Mouse (Mus musculus) G1E-ER4 (cell line): Measurements from ENCODE around the gene Prss27. TPM values are rescaled to one million over a fixed set of nuclear protein-coding genes. Genes with fewer than 3 reads are reported as not detected.

Experiments used
- GATA1 ChIP-seq: IDR thresholded peaks from one replicate; pipeline ENCODE4 v1.8.0; 2012; ENCODE audit warnings: low read length, inconsistent platforms
- polyA plus RNA-seq: library from polyadenylated mRNA; stranded (reverse); fragments of >175 nt; gene quantifications from 2 replicates; pipeline ENCODE4 v1.2.3, GENCODE M21; 2012

The Prss27 gene
- polyA plus RNA-seq, 1 experiment, result not detected

DNA sequence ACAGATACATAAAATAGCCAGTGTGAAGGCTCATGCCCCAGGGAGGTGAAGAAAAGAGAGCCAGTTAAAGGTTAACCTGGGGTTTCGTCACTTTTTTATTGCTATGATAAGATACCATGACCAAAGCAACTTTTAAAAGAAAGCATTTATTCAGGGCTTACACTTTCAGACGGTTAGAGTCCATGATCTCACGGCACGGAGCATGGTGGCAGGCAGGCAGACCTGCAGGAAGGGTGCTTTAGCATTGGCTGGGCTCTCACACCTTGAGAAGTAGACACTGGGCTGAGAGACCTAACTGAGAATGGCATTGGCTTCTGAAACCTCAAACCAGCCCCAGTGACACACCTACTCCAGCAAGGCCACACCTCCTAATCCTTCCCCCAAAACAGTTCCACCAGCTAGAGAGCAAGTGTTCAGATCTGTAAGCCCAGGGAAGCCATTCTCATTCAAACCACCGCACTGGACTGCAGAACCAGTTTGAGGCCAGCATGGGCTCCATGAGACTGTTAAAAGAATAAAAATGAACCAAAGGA, 23.4 kb upstream of the Prss27 start:
- TF ChIP-seq GATA1, result no peak

DNA sequence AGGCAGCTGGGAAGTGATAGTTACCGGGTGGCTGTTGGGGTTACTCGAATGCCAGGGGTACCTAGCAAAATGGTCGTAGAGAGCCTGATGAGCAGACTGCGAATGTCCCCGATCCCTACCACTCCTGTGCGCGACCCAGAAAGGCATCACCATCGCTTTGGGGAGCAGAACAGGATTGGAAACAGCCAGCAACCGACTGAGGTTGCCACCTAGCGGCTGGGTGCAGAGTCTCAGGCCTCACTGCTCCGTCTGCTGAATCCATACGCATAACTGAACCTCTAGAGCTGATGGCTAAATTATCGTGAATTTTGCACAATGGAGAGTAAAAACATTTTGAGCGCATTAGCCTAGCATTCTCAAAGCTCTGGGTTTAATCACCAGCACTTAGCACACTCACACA, 22.2 kb upstream of the Prss27 start:
- no peak for TF ChIP-seq GATA1

DNA sequence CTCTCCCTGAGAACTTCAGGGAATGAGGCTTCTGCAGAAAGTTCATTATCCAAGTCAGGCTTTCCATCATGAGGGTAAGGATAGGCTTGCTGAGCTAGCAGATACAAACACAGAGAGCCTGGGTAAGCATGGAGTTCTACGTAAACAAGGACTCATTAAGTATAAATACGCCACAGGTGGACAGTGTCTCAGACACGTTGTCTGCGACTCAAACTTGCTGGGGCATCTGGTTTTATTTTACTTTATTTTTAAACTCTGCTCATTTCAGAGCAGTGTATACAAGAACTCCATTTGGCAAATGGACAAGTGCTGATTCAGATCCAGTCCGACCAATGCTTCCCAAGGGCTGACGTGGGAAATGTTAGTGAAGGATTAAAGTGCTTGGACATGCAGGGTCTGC, 17.2 kb upstream of the Prss27 start:
- no peak for TF ChIP-seq GATA1

DNA sequence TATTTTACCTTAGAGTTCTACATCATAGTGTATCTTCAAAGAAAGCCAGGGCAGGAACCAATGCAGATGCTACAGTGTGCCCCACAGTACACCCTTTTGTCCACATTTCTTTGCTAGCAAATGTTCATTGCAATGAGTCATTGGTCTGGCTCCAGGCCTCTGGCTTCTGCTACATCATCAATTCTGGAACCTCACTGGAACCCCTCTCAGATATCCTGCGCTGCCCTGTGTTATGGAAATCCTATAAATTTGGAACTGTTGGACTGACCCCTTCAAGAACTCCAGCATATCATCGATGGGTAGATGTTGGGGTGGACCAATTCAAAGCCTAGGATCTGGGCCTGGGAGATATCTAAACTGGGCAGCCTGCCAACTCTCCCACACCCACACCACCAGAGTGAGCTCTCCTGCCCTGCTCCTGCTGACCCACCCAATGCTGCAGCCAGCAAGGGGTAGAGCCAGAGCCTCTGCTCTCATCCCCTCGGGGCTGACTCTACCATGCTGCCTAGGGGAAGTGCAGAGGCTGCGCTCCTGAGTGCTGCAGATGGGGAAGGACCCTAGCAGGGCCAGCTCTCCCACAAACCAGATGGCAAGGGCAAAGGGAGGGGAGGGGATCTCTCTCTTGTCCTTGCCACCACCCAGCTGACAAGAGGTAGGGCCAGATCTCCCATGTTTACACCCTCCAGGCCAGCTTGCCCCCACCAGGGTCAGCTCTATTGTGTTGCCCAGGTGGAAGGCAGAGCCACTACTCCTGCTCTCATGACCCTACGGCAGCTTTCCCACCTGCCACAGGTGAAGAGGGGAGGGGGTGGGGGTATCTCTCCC, 16.4 kb upstream of the Prss27 start:
- no peak for TF ChIP-seq GATA1

DNA sequence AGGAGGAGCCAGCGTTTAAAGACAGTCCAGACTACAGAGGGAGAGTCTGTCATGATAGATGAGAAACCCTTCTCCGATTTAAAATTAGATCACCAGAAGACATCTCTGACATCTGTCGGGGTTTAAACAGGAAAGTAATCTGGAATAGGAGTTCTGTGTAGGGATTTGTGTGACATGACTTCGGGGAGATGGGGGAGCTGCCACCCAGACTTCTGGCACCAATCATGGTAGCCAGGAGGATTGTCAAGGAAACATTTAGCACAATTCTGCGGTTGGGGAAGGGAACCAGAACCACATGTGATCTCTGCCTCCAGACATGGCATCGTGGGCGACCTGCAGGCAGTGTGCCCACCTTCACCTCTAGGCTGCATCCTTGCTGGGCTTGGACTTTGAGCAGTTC, 8.5 kb upstream of the Prss27 start:
- no peak for TF ChIP-seq GATA1

DNA sequence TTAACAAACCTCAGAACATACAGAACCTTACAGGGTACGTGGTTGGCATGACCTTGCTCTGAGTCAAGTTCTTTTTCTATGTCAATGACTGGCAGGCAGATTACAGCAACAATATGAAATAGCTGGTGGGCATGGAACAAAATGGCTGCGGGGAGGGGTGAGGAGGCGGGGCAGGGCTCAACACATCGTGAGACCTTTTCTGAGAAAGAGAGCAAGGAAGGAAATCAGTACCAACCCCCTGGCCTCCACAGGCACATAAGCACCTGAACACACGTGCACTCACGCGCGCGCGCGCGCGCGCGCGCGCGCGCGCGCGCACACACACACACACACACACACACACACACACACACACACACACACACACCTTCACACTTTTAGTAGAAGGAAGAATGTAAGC, 7.4 kb upstream of the Prss27 start:
- no peak for TF ChIP-seq GATA1

DNA sequence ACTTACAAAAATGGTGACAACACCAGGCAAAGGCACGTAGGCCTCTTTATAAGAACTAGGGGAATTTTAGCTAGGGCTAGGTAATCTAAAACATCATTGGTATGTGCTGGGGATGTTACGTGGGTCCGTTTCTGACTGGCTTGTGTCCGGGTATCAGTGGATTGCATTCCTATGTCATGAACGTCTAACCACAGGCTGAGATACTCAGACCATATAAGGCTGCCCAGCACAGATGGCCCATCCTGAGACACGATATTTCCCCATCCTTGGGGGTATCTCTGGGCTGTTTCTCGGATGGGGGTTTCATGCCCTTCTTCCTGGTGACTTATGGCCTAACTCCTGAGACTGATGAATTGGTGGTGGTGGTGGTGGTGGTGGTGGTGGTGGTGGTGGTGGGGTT, 2.9 kb upstream of the Prss27 start:
- TF ChIP-seq GATA1, result no peak

DNA sequence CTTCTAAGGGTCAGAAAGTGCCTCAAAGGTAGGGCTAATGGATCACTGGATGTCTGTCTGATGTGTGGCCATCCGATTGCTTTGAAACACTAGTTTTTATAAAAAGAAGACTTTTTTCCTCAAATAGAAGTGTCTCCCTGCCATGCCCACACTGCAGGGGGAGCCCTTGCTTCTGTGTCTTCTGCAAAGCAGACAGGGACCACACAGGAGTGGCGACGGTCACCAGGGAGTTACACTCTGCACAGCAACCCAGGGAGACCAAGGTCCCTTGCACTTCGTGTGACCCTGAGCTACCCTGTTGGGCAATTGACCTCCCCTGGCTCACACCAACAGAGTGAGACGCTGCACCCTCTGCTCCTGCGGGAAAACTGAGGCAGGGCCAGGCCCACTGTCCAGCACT, 990 bp upstream of the Prss27 start:
- TF ChIP-seq GATA1, result no peak

DNA sequence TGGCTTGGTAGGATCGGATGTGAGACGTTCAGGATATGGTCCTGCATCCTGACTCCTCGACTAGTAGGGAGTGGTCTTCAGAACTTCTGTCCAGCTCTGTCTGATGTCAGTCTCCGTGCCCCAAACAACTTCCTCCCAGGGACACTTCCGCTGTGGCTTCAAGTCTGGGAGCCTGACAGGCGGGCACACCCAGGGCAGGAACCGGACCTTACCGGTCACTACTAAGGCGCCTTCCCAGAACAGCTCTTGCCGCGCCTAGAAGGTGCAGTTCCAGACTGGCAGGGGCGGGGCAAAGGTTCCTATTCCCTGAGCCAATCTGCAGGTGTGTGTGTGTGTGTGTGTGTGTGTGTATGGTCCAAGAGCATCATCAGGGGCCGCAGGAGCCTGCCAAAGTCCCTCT, 584 bp upstream of the Prss27 start:
- no peak for TF ChIP-seq GATA1

DNA sequence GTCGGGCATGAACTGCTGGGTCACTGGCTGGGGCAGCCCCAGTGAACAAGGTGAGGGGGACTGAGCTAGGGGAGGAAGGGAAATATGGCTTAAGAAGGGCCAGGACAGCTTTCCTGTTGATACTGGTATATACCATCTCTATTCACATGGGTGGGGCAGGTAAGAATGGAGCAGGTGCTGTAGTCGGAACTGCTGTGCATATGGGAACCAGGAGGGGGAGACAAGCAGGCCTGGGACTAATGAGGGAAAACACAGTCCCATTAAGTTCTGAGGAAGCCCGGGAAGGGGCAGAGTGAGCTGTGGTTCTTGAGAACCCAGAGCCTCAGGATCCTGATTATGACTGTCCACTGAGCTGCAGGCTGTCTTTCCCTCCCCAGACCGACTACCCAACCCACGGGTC, 6.5 kb downstream of the Prss27 start:
- no peak for TF ChIP-seq GATA1

DNA sequence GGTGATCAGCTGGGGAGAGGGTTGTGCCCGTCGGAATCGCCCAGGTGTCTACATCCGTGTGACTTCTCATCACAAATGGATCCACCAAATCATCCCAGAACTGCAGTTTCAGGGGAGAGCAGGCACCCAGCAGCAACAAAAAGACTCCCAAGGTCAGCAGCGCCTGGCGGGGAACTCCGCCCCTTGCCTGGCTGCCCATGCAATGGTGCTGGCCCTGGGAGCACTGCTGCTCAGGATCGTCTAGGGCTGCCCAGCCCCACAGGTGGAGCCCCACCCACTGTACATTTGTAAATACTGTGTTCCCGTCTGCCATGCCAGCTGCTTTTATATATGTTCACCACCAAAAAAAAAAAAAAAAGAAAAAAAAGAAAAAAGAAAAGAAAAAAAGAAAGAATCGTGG, 7.7 kb downstream of the Prss27 start:
- TF ChIP-seq GATA1, result no peak

DNA sequence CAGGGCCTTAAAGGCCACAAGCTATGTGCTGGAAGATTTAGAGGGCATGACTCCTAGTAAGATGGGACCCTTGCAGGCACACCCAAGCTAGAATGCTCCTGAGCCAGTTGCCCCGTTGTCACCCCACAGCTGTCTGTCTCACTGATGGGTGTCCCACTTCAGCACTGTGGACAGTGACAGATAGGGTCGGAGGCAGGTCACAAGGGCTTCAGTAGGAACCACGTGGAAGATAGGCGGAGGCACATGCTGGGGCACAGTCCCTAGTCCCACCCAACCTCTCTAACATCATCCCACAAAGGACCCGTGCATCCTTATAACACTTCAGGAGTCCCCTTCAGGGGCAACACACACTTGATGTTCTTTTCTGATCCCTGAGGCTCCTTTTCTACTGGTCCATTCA, 8.1 kb downstream of the Prss27 start:
- no peak for TF ChIP-seq GATA1

DNA sequence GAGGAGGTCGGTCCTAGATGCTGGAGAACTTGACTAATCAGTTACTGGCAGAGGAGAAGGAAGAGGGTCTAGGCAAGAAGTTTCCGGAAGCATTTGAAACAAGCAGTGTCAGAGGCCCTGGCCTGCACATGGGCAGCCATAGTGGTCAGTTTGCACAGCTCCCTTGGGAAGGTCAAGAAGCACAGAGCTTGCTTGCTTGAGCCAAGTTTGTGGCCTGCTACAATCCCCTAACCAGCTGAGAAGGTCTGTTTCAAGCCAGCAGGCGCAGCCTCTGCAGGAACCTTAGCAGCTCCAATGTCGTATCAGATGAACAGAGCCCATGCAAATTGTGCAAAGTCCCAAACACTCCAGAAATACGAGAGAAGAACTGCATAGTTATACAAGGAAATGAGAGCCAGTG, 10.1 kb downstream of the Prss27 start:
- TF ChIP-seq GATA1, result no peak

DNA sequence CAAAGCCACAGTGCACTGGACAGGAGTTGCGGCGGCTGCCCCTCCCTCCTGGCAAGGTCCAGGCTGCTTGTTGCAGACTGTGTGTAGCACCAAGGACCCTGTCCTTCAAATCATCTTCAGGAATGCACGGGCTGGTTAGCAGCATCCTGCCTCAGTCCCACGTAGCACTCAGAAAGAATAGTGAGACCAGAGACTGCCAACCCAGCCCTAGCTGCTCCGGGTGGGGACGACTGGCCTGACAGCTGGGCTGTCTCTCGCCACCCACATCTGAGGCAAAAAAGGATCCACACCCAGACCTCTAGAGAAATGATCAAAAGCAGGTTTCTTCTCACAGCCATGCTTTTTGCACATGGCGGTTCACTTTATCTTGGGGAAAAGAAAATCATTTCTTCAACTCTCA, 11.1 kb downstream of the Prss27 start:
- TF ChIP-seq GATA1, result no peak

DNA sequence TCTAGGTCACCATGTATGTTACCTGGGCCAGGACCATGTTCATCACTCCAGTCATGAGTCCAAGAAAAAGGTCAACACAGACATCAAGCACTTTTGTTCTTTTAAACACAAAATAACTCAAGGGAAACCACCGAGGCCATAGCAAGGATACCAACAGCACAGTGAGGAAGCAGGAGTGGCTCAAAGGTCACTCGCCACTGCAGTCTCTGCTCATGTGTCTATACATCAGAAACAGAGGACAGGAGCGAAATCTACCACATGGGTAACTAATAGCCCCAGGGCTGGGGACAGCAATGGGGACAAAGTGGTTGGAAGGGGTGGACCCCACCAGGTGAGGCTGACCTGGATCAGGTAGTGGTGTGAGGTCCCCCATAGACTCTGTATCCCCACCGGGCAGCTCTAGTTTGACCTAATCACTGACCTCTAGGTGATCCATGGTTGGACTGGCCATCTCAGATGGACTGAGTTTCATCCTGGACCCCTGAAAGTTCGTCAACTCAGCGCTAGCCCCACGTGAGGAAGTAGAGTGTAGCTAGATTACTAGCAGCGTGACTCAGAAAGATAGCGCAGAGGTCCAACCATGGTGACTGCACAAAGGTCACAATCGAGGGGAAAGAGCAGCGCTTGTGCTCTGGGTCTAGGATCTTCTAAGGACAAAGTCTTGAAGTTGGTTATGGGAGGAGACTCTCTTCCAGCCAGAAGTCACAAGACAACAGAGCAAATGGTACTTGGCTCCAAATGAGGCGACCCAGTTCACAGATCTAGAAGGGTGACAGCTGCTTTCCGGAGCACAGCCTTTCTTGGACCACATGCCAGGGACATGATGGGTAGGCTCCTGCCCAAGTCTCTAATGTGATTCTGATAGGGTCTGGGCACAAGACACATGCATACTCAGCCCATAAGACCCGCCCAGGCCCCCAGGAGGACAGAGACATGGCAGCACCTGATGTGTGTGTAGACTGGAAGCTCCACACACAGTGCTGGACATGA, 19.0 kb downstream of the Prss27 start:
- no peak for TF ChIP-seq GATA1

DNA sequence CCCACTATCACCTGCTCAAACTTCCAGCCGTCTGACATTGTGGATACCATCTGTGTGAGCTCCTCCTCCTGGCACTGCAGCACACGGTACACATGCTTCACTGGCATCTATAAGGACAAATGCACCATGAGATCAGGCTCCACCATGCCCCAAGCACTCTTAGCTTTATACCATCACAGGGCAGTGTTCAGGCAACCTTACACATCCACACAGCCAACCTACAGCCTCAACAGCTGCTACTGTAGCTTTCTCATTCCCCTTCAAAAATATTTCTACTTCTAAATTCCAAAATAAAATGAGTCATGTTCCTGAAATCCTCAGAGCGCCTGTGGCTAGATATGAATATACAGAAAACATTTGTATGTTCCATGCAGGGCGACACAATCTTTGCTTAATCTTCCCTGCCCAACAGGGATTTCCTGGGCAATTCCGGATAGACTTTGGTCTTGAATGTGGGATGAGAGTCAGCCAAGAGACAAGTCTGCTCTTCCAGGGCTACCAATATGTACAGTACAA, 19.8 kb downstream of the Prss27 start:
- no peak for TF ChIP-seq GATA1
